Mouse (Mus musculus): ENCODE results near the gene Skap2. TPM values are rescaled to one million over a fixed set of nuclear protein-coding genes. Genes with fewer than 3 reads are reported as not detected.
A peak's percentile ranks its signal among the peaks of the same experiment; 100 is the strongest.

The Skap2 gene
- polyA plus RNA-seq, 1 experiment from 2014 or later: 18.1 TPM

DNA sequence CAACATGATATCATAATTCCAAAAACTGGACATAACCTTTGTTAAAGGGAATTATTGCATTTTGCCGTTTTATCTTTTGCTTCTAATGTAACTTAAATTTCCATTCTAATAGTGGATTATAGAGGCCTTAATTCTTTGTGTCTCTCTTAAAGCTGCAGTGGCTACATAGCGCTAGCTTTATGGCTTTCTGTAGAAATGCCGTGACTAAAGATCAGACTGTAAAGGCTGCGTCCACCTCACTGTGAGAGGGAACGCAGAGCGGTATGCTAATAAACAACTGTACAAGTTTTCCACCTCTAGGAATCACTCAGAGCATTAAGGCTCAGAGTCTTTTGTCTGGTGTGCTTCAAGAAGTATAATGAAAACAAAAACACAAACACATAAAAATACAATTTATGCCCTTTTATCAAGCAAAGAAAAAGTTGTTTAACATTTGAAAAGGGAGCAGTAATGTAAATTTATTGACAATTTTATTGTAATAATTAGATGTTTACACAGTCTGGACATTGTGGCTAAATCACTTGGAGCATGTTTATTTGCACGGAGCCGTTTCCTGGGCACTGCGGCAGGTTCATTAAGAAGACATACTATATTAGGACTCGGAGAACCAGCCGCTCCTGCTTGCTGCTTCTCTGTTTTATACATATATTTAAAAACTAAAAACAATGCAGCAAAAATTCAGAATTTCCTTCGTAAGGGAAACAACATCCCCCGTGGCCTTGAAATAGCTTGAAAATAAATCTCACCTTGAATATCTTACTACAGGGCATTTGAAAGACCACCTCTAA lies 162.1 kb downstream of the Skap2 start:
- peak overlapping the region; percentile 70 for H3K27ac ChIP-seq
- DNase-seq (ENCODE audit: low spot score): no peak
- H3K27me3 ChIP-seq (ENCODE audit: insufficient read depth, poor library complexity, severe bottlenecking): peaks cover 36% of the 10 kb centered on the region
- H3K36me3 ChIP-seq: no peaks in the 10 kb centered on the region
- no peaks in the 10 kb centered on the region for H3K9me3 ChIP-seq
- 66% methylated on average over 13 of the region's 13 CpGs for WGBS
- H3K4me3 ChIP-seq: no peak overlapping the region
- peaks cover 47% of the 10 kb centered on the region for H3K4me1 ChIP-seq (replicated peaks)

GRCm38 (mm10) chr6:51849561-51849960 lies 162.8 kb downstream of the Skap2 start:
- H3K4me1 ChIP-seq (replicated peaks): peaks cover 47% of the 10 kb centered on the region
- H3K27ac ChIP-seq: peak overlapping the region; percentile 70
- H3K36me3 ChIP-seq: no peaks in the 10 kb centered on the region
- 31% methylated on average over 10 of the region's 10 CpGs for WGBS
- DNase-seq (ENCODE audit: low spot score): peak; percentile 34
- H3K27me3 ChIP-seq (ENCODE audit: insufficient read depth, poor library complexity, severe bottlenecking): peaks cover 35% of the 10 kb centered on the region
- peak overlapping the region; percentile 23; the same call in 1 of the 2 replicates for H3K4me3 ChIP-seq
- no peaks in the 10 kb centered on the region for H3K9me3 ChIP-seq

DNA sequence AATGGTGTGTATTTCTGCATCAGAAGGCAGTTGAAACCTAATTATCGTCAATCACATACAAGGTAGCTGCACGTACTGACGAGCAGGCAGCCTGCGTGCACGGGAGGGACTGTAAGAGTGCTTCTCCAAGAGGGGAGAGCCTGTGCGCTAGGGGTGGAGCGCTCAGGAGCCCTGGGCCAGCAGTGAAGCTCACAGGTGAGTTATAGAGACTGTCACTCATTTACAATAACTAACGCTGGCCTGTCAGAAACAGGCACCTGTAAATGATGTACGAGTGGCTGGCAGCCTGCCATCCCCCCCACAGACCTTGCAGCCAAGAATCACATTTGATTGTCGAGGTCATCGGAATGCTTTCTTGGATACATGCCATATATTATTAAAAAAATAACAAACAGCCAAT lies 168.2 kb downstream of the Skap2 start:
- peaks cover 19% of the 10 kb centered on the region for H3K27me3 ChIP-seq (ENCODE audit: insufficient read depth, poor library complexity, severe bottlenecking)
- no peaks in the 10 kb centered on the region for H3K9me3 ChIP-seq
- no peaks in the 10 kb centered on the region for H3K36me3 ChIP-seq
- no peak for DNase-seq (ENCODE audit: low spot score)
- no peak overlapping the region for H3K4me3 ChIP-seq
- peak overlapping the region; percentile 45; the same call in 1 of the 2 replicates for H3K27ac ChIP-seq
- WGBS: 73% methylated on average over 11 of the region's 11 CpGs
- peaks cover 35% of the 10 kb centered on the region for H3K4me1 ChIP-seq (replicated peaks)

DNA sequence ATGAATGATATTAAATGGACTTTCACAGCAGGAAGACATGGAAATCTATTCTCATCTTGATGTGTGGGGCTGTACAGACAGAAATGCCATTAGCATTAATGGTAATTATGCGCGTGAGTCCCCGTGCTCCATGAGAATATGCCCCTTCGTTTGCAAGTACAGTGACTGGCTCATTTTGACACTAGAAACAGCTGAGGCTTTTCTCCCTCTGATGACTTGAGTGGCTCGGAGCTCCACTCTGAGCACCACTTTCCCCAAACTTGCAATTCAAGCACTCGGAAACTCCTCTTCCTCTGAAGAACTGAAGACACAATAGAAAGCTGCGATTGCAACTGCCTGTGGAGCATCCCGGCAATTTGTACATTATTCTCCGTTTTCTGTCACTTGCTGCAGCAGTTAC lies 169.3 kb downstream of the Skap2 start:
- peaks cover 17% of the 10 kb centered on the region for H3K27me3 ChIP-seq (ENCODE audit: insufficient read depth, poor library complexity, severe bottlenecking)
- no peaks in the 10 kb centered on the region for H3K36me3 ChIP-seq
- no peak overlapping the region for H3K27ac ChIP-seq
- no peaks in the 10 kb centered on the region for H3K9me3 ChIP-seq
- H3K4me1 ChIP-seq (replicated peaks): peaks cover 25% of the 10 kb centered on the region
- no peak overlapping the region for H3K4me3 ChIP-seq
- 85% methylated on average over 9 of the region's 9 CpGs for WGBS
- no peak for DNase-seq (ENCODE audit: low spot score)

DNA sequence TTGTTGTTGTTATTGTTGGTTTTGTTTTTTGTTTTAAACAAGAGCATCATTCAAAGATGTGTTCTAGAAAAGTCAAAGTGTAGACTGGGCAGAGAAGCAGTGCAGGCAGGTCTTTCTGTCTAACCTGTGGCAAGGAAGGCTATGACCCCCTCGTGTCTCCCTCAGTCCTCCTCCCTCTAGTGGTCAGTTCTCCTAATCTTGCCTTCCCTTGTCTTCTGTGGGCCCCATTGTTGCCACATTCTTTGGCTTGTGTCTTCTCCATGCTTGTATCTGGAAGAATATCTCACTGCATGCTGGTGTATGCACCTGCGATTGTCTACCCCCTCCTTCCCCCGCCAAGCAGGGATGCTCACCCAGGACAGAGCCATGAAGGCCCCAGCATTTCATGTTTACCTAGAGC lies 174.2 kb downstream of the Skap2 start:
- no peak for DNase-seq (ENCODE audit: low spot score)
- Histone ChIP-seq H3K4me3 (no peak overlapping the region), H3K36me3 (no peaks in the 10 kb centered on the region), H3K27ac (no peak overlapping the region), H3K27me3 (ENCODE audit: insufficient read depth, poor library complexity, severe bottlenecking) (no peaks in the 10 kb centered on the region), H3K4me1 (replicated peaks) (0 out of 2 replicates have a peak, but pooled peaks cover 2% of the 10 kb centered on the region), H3K9me3 (no peaks in the 10 kb centered on the region)
- 78% methylated on average over 3 of the region's 3 CpGs for WGBS

- no peaks in the 10 kb centered on the region for H3K36me3 ChIP-seq
- H3K27ac ChIP-seq: no peak overlapping the region
- DNase-seq (ENCODE audit: low spot score): no peak
- H3K4me3 ChIP-seq: no peak overlapping the region
- H3K4me1 ChIP-seq (replicated peaks): no peaks in the 10 kb centered on the region
- no peaks in the 10 kb centered on the region for H3K27me3 ChIP-seq (ENCODE audit: insufficient read depth, poor library complexity, severe bottlenecking)
- WGBS: 81% methylated on average over 2 of the region's 2 CpGs
- H3K9me3 ChIP-seq: no peaks in the 10 kb centered on the region
Observed at GRCm38 (mm10) chr6:51833362-51833761, 179.0 kb downstream of the Skap2 start.

DNA sequence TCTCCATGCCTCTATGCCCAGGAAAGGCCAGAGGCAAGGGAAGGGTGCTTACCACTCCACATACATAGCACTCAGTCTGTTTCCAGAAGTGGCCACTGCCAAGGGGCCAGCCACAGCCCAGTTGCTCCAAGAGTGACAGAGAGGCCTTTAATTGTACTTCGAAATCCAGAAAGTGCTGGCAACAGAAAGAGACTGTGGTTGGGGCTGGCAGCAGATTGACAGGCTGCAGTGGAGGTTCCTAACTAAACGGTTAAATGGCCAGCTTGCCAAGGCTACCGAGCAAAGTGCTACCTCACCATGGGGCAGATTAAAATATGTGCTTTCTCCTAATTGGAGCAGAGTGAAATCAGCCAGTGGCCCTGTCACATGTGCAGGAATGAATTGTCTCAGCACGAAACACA lies 186.7 kb downstream of the Skap2 start:
- Histone ChIP-seq H3K4me1 (replicated peaks) (peaks cover 18% of the 10 kb centered on the region), H3K4me3 (no peak overlapping the region)
- 53% methylated on average over 4 of the region's 4 CpGs for WGBS

GRCm38 (mm10) chr6:51824136-51824830 lies 188.1 kb downstream of the Skap2 start:
- Histone ChIP-seq H3K4me1 (replicated peaks) (peaks cover 18% of the 10 kb centered on the region), H3K9me3 (no peaks in the 10 kb centered on the region), H3K27ac (peak overlapping the region; percentile 18; the same call in 1 of the 2 replicates), H3K36me3 (no peaks in the 10 kb centered on the region), H3K27me3 (ENCODE audit: insufficient read depth, poor library complexity, severe bottlenecking) (0 out of 2 replicates have a peak, but pooled peaks cover 5% of the 10 kb centered on the region), H3K4me3 (no peak overlapping the region)
- WGBS: 81% methylated on average over 9 of the region's 9 CpGs
- DNase-seq (ENCODE audit: low spot score): no peak

More for the DNA sequence above, 186.7 kb downstream of the Skap2 start:
- H3K36me3 ChIP-seq: no peaks in the 10 kb centered on the region
- 0 out of 2 replicates have a peak, but pooled peaks cover 3% of the 10 kb centered on the region for H3K27me3 ChIP-seq (ENCODE audit: insufficient read depth, poor library complexity, severe bottlenecking)
- no peak for DNase-seq (ENCODE audit: low spot score)
- peak overlapping the region; percentile 42; the same call in 1 of the 2 replicates for H3K27ac ChIP-seq
- no peaks in the 10 kb centered on the region for H3K9me3 ChIP-seq

DNA sequence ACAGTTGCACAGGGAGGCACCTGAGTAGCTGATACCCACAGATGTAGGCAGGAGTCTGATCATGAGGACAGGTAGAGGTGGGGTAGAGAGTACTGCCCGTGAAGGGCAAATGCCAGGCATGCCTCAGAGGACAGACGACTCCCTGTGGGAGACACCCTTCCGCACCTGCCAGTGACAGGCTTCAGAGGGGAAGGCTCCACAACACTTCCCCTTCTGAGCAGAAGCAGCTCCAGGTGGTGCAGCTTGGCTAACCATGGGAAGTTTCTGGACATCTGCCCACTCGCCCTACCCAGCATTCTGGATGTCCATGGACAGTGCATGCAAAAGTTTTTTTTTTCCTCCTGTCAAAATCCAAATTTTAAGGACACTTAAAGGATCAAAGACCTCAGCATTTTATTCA lies 190.3 kb downstream of the Skap2 start:
- Histone ChIP-seq H3K4me1 (replicated peaks) (peaks cover 18% of the 10 kb centered on the region), H3K4me3 (no peak overlapping the region), H3K27me3 (ENCODE audit: insufficient read depth, poor library complexity, severe bottlenecking) (0 out of 2 replicates have a peak, but pooled peaks cover 5% of the 10 kb centered on the region), H3K9me3 (peaks cover 13% of the 10 kb centered on the region; the same call in 1 of the 2 replicates), H3K27ac (no peak overlapping the region), H3K36me3 (no peaks in the 10 kb centered on the region)
- 76% methylated on average over 4 of the region's 4 CpGs for WGBS
- DNase-seq (ENCODE audit: low spot score): no peak

DNA sequence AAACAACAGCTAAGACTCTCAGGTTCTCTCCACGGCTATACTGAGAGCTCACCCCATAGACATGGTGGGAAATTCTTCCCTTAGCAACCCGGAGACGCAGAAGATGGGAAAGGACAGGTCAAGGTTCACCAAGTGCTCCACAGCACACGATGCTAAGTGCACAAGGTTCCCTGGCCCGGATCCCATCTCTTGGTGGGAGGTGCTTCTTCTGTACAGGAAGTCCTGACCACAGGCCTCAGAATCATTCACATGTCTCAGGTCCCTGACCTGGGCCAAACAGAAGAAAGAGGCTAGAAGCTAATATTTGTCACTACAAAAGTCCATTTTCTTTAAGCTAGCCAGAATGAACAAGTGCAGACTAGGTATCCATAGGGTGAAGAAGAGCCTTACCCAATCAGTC lies 191.5 kb downstream of the Skap2 start:
- WGBS: 88% methylated on average over 5 of the region's 5 CpGs
- peaks cover 16% of the 10 kb centered on the region for H3K4me1 ChIP-seq (replicated peaks)

GRCm38 (mm10) chr6:51816892-51817621 lies 195.3 kb downstream of the Skap2 start:
- Histone ChIP-seq H3K27me3 (ENCODE audit: insufficient read depth, poor library complexity, severe bottlenecking) (peaks cover 5% of the 10 kb centered on the region; the same call in 1 of the 2 replicates), H3K4me1 (replicated peaks) (no peaks in the 10 kb centered on the region; the same call in 1 of the 2 replicates), H3K36me3 (no peaks in the 10 kb centered on the region), H3K4me3 (no peak overlapping the region), H3K27ac (no peak overlapping the region), H3K9me3 (peaks cover 13% of the 10 kb centered on the region; the same call in 1 of the 2 replicates)
- 88% methylated on average over 6 of the region's 6 CpGs for WGBS
- DNase-seq (ENCODE audit: low spot score): no peak

More for the DNA sequence above, 191.5 kb downstream of the Skap2 start:
- H3K9me3 ChIP-seq: peaks cover 13% of the 10 kb centered on the region; the same call in 1 of the 2 replicates
- 0 out of 2 replicates have a peak, but pooled peaks cover 5% of the 10 kb centered on the region for H3K27me3 ChIP-seq (ENCODE audit: insufficient read depth, poor library complexity, severe bottlenecking)
- H3K36me3 ChIP-seq: no peaks in the 10 kb centered on the region
- no peak overlapping the region for H3K4me3 ChIP-seq
- H3K27ac ChIP-seq: no peak overlapping the region
- DNase-seq (ENCODE audit: low spot score): no peak

DNA sequence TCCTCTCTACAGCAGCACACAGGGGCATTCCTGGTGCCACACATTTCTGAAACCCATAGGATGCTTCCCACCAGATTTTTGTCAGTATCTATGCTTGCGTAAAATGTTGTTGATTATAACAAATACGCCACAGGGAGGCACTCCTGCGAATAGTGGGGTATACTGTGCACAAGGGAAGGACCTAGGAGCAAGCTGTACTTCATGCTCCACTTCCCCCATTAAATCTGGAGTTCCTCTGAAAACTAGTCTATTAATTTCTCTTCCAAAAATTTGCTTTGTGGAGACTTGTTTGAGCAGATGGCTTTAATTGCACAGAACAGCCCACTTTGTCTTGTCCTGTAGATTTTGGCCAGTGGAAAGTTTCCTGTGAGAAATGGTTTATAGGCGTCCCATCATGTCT lies 201.4 kb downstream of the Skap2 start:
- 92% methylated on average over 4 of the region's 4 CpGs for WGBS
- Histone ChIP-seq H3K9me3 (no peaks in the 10 kb centered on the region), H3K27ac (no peak overlapping the region), H3K4me1 (replicated peaks) (peaks cover 6% of the 10 kb centered on the region; the same call in 1 of the 2 replicates), H3K36me3 (no peaks in the 10 kb centered on the region), H3K4me3 (no peak overlapping the region), H3K27me3 (ENCODE audit: insufficient read depth, poor library complexity, severe bottlenecking) (no peaks in the 10 kb centered on the region; the same call in 1 of the 2 replicates)
- DNase-seq (ENCODE audit: low spot score): no peak
